Mouse (Mus musculus): ENCODE data around the gene Gm11020.
"Not testable (repeated sequence)": the region's sequence is repeated elsewhere in the genome, so short reads cannot be mapped to it uniquely, and the experiment has no call there.

Gm11020 gene

DNA sequence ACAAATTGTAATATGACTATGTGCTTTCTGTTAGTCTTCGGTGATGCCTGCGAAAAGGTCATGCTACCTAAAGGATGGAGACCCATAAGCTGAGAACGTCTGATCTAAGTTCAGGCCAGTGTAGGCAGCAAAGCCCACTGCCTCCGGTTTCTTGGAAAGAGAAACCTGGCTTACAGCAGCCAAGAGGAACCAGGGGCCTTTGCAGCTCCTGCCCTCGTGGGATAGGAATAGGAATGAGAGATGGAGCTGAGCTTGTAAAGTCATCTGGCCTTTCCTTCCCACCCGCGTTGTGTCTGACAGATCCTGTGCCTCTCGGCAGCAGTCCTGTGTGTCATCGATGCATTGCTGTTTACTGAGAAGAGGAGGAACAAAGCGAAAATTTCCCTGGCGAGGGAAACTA, at the start of gene Gm11020:
Gene Gm11020, plus strand, starts transcription at position 301 of the 400 bp plus-strand sequence.
- DNase-seq: not testable (repeated sequence)

DNA sequence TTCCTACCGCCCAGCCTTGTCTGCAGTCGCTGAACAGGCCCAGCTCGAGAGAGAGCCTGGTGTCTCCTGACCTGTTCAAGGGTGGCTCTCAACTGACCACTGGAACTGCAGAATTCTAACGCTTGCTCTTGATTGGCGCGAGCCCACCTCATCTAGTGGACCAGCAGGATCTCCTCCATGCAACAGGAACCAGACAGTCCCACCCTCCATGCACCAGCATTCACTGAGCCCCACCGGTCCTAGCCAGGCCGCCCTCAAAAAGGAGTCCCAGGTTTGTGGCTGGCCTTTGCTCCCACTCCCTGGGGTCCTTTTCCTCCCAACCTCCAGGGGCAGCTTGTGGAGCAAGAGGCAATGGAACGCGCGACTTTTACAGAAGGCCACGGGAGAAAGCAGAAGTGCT, 28.3 kb upstream of the Gm11020 start, which contains the start of gene Cmtm2a:
Gene Cmtm2a, minus strand, starts transcription at position 101 of the 400 bp plus-strand sequence.
- DNase-seq: not testable (repeated sequence)

DNA sequence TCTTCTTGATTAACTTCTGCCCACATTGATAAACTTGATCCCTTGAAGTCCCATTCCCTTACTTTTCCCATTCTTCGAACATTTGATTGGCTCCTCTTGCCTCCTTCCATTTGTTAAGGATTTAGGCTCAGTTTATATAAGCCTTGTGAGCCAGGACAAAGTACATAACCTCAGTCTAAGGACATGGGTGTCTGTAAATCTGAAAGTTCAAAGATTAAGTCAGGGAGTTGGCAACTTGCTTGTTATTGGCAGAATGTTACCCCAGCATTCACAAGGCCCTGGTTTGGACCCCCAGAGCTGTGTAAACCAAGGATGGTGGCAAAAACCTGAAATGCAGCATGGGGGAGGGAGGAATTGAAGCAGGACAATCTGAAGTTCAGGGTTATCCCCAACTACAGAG, 27.0 kb upstream of the Gm11020 start:
- DNase-seq: peak; percentile 2

DNA sequence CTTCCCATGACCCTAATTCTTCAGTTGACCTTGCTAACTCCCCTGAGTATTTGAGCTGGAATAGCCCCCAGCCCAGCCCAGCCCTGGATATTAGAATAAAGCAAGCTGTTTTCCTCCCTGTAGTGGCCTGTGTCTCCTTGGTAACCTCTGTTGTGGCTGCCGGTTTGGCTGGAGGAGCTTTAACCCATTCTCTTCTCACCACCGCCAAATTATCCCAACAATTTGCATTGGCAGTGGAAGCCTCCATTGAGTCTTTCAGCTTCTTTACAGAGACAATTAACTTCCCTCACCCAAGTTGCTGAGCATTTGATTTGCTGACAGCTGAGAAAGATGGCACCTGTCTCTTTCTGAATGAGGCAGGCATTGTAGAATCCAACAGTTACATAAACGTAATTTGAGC, 19.8 kb upstream of the Gm11020 start:
- DNase-seq: not testable (repeated sequence)

DNA sequence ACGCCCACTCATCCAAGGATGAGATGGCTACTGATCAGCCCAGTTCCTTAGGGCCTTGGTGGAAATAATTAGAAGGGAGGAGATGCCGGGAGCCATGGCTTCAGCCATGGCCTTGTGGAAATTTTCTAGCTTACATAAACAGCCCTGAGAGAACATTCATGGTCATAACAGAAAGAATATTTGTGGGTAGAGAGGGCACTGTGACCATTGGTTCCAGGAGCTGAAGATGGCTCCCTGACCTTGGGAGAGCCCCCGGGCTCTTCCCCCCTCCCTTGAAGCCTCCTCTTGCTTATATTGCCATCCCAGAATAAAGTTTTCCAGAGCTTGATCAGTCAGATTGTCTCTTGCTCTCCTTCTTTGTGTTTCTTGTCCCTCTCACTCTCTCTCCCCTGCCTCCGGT, 18.8 kb upstream of the Gm11020 start:
- not testable (repeated sequence) for DNase-seq

DNA sequence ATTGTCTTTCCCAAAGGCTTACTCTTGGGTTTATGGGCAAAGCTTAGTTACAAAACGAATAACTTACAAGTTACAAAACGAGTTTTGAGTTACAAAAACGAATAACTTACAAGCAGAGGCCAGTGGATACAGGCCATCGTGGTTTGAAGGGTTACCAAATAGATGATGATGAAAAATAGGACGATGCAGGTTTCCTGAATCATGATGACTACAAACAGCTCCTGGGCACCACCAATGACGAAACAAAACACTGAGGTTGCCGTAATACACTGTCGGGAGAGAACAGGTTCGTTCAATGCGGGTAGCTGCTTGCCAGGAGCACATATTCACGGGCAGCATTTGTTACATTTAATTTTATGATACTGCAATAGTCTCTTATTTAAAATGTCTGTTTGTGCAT, 16.4 kb upstream of the Gm11020 start:
- no peak for DNase-seq

DNA sequence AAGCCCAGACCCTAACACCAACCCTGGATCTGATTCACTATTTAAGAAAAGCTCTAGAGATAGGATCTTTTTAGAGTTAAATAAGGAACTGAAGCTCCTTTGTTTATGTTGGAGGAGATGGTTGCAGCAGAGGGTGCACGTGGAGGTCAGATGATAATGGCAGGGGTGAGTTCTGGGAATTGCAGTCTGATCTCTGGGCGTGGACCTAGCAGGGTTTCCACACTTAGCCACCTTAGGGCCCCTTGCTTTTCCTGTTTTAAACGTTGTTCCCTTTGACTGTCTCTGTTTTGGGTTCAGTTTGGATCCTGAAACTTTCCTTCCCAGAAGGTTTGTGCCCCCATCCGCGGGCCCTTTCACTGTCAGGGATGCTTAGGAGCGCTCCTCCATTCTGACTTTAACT, 13.0 kb upstream of the Gm11020 start:
- DNase-seq: not testable (repeated sequence)

DNA sequence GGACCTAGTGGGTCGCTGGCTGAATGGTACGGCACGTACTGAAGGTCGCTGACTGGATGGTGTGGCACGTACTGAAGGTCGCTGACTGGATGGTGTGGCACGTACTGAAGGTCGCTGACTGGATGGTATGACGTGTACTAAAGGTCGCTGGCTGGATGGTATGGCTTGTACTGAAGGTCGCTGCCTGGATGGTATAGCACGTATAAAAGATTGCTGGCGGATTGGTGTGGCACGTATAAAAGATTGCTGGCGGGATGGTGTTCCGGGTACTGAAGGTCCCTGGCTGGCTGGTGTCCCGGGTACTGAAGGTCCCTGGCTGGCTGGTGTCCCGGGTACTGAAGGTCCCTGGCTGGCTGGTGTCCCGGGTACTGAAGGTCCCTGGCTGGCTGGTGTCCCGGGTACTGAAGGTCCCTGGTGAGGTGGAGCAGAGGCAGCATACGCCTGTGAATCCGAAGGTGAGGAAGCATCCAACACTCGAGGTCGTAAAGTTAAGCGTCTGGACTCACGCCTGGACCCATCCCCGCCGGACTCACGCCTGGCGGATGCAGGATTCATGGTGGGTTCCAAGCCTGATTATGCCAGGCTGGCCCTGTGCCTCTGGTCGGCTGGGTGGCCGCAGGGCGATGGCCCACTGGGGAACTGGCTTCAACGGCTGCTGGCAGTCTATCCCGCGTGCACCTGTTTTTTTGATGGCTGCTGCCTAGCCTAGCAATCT, 11.8 kb upstream of the Gm11020 start, which contains the start of the genes Gm45711 and Cmtm1:
Gene Gm45711, minus strand, starts transcription at position 641 of the 715 bp plus-strand sequence.
Gene Cmtm1, minus strand, starts transcription at position 705 of the 715 bp plus-strand sequence.
- DNase-seq: not testable (repeated sequence)

DNA sequence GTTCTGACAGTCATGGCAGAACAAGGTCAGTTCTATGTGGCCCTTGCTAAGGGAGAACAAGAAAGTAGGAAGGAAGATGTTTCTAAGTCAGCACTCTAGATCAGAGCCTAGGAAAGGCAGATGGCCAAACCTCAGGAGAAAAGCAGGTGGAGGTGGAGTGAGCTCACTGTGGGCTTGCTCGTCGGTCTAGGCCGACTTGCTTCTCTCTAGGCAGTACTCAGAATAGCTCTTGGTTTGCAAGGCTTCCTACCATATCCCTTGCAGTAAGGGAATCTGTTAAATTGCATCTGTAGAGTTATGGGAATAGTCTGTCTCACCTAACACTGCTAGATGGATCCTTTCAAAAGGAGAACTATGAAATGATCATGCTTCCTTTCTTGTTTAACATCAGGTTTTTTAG, 9.3 kb upstream of the Gm11020 start:
- not testable (repeated sequence) for DNase-seq

DNA sequence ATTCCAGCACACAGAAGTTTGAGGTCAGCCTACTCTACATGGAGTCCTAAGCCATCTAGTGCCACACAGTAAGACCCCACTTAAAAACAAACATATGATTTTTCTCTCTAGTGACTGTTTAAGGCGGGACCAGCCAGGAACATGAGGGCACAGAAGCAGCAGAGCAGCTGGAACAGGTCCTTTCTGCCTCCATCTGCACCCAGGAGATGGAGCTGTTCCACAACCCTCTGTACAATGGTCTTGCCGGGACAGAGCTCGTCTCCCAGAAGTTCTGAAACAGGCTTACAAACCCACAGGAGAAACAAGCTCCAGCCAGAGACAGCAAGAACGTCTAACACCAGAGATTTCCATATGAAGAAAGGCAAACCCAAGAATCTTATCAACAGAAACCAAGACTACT, 8.1 kb upstream of the Gm11020 start:
- DNase-seq: peak; percentile 39

DNA sequence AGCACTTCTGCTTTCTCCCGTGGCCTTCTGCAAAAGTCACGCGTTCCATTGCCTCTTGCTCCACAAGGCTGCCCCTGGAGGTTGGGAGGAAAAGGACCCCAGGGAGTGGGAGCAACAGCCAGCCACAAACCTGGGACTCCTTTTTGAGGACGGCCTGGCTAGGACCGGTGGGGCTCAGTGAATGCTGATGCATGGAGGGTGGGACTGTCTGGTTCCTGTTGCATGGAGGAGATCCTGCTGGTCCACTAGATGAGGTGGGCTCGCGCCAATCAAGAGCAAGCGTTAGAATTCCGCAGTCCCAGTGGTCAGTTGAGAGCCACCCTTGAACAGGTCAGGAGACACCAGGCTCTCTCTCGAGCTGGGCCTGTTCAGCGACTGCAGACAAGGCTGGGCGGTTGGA, 563 bp downstream of the Gm11020 start, which contains the start of gene Cmtm2b:
Gene Cmtm2b, plus strand, starts transcription at position 301 of the 400 bp plus-strand sequence.
- DNase-seq: not testable (repeated sequence)

DNA sequence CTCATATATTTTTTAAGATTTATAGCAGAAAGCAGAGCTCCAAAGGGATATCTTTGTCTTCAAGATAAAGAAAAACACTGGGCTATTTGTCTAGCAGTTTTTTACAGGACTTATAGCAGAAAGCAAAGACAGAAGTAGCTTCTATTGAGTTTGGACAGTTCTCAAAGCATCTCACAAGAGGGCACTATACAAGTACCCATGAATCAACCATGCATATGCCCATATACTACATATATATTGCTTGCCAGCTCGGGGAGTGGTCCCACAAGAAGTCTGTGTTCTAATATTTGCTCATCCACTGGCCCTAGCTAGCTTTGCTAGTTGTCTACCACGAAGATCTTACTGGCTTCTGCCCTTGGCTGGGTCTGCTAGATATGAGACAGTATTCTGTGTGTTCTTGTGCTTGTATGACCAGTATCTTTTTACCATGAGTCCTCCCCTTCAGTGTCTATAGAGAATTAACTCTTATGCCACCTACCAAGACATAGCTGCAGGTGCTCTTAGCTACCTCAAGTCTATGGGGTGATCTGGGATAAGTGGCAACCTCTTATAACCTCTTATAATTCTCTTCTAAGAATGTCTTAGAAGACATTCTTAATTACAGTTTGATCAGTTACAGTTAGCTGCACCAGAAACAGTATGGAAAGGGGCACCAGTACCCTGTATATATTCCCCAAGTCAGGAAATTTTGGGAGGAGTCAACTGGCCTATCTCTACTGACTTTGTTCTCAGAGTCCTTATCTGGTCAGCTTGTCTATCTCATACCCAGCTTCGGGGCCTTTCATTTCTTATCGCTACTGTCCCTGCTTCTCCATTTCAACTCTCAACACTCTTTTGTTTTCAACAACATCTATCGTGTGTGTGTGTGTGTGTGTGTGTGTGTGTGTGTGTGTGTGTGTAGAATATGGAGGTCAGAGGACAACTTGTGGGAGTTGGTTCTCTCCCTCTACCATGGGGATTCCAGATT, 11.6 kb downstream of the Gm11020 start:
- DNase-seq: no peak

DNA sequence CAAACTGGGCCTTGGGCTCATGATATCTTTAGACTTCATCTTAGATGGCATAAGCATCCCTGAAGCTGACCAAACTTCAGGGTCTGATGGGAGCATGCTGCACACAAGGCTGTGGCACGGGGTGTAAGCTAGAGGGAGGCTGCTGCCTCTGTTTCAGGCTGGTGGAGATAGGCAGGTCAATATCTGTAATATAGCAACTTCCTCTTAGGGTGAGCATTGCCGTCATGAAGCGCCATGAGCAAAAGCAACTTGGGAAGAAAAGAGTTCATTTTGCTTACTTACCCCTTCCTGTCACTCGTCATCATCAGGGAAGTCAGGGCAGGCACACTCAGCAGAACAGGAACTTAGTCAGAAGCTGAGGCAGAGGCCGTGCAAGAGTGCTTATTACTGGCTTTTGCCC, 12.4 kb downstream of the Gm11020 start:
- no peak for DNase-seq

DNA sequence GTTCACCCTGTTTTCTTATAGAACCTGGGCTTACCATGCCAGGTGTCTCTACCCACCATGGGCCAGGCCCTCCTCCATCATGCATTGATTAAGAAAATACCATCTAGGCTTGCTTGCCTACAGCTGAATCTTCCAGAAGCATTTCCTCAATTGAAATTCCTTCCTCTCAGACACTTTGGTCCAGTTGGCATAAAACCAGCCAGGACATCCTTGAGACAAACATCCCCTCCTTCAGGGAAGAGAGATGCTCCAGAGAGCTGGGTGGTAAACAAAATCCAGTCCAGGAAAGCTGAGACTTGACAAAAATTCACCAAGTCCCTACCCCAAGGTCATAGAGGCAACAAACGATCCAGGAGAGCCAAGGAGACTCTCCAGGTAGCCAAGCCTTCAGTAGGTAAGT, 12.8 kb downstream of the Gm11020 start:
- DNase-seq: no peak

DNA sequence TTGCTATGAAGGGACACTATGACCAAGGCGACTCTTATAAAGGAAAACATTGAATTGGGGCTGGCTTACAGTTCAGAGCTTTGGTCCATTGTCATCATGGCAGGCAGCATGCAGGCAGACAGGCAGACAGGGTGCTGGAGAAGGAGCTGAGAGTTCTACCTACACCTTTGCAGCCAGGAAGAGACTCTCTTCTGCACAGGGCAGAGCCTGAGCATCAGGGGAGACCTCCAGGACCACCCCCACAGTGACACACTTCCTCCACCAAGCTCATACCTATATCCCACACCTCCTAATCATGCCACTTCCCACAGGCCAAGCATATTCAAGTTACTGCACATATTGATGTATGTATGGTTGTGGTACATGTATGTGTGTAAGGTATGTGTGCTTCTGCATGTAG, 15.4 kb downstream of the Gm11020 start:
- no peak for DNase-seq

DNA sequence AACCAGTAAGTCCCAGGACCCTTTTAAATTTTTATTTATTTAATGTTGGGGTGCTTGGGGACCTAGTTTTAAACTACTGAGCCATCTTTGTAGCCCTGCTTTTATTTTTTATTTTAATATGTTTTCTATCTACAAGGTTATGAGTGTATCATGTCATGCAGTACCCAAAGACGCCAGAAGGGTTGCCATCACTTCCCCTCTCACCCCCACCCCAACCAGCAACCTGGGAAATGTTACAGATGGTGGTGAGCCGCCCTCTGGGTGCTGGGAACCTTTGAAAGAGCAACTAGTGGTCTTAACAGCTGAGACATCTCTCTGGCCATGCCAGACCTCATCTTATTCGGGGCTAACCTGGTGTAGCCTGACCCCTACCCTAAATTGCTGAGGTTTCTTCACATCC, 16.5 kb downstream of the Gm11020 start:
- no peak for DNase-seq

DNA sequence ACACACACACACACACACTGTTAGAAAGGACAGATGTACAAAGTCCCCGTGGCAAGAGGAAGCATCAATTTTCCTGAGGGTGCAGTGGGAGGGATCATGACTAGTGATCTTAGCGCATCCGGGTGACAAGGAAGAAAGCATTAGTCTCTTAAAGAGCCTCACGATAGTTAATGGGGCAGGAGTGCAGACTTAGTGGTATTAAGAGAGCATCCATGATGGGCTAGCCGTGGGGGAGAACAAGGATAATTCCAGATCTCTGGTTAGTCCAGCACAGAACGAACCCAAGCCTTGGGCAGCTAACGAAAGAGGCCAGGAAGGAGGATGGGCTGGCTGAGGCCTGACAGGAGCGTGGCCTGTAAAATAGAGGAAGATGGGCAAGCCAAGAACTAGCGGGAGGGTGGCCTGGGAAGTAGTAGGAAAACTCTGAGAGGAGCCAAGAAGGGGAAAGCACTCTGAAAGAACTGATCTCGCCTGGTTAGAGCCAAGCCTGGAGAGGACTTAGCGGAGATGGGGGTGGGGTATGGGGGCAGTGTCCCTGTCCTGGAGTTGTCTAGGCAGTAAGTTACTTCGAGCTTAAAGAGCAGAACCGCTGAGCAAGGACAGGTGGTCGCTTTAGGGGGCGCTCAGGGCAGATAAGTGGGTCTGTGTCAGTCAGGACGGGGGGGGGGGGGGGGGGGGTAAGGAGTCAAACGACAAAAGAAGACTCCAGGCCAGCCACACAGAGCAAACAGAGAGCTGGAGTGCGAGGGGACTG, 18.0 kb downstream of the Gm11020 start, which contains the start of gene Cmtm3:
Gene Cmtm3, plus strand, starts transcription at position 182 of the 754 bp plus-strand sequence.
- DNase-seq: peak; percentile 44

DNA sequence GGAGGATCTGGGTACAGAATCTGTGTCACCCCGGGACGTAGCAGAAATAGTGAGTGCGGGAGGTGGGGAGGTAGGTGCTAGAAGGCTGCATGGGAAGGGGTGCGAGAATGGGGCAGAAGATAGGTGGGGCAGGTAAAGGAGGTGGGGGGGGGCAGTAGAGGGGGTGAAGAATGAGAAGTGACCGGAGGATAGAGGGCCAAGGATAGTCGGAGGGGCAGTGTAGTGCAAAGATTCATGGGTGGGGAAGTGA, 18.5 kb downstream of the Gm11020 start:
- no peak for DNase-seq

DNA sequence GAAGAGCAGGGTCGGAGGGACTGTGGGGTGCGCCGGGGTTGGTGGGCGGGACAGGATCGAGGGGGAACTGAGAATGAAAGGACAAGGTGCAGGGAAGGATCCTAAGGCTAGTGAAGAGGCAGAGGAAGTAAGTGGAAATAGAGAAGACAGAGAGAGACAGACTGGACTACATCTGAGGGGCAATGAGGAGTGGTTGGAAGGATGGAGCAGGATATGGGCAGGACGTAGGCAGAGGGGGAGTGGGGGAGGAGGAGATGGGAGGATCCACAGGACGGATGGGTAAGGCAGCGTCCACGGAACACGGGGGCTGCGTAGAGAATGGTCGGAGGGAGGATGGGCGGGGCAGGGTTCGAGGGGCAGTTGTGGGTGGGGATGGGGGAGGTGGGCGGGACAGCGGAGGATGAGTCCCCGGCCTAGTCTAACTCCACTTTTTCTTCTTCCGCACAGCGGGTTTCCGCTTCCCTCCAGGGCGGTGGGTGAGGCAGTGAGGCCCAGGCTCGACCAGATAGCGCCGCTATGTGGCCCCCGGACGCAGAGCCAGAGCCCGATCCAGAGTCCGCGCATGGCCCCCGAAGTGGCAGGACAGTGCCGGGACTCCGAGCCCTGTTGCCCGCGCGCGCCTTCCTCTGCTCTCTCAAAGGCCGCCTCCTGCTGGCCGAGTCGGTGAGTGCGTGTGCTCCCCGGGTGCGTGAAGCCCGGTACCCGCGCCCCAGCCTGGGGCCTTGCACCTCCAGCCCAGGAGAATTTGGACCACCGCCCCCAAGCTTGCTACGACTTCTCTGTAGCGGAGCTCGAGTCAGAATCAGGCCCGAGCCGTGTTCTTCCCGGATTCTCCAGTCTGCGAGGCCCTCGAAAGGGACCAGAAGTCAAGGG, 19.1 kb downstream of the Gm11020 start:
- DNase-seq: peak; percentile 87

DNA sequence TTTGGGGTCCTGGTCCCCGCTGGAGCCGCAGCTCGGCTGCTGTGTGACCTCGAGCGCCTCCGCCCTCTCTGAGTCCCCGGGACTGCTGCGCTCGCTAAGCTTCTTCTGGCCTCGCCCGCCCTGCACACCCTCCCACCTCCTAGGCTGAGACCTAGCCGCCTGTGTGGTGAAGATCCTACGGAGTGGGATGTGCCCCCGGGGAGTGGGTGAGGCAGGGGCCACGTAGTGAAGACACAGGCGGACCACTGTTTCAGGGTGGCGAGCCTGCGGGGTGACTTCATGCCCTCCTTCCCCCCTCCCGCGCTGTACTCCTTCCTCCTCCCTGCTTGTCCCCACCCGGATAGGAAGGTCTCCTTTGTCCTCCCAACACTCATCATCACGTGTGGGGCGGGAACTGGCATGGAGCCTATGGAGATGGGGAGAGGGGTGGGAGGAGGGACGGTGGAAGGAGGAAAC, 19.8 kb downstream of the Gm11020 start:
- DNase-seq: peak; percentile 80

DNA sequence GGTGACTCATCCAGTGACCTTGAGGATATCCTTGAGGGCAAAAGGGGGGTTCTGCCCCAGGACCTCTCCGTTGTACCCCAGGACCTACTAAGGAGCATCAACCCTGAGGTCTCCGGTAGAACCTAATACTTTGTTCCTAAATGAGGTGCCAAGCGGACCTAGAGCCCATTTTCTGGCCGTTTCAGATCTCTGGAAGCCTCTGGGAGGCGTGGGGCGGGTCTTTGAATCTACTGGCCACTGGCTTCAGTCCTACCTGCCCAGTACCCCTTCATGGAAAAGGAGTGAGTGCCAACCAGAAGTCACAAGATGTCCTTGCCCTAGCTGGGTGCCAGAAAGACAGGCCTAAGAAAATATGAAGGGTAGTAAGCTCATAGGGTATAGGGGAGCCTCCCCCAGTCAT, 20.3 kb downstream of the Gm11020 start:
- DNase-seq: no peak

DNA sequence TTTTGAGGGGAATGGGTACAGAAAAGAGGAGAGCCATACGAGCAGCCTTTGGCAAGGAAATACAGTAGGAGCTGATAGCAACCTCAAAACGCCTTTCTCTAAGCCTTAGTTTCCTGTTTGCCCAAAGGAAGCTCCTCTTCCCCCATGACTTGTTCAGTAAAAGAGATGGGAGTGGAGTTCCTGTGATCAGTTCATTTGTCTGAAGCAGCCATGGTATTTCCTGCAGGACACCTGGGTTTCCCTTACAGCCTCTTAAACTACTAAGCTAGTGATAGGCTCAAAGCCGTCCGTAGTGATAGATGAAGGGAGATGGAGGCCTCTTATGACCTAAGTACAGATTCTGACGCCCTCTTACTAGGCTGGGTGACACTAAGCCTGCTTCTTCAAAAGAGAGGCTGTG, 21.1 kb downstream of the Gm11020 start:
- DNase-seq: no peak

Measured in kidney, postnatal 14 days (tissue).